ENCODE assay signal across 9 mouse cellular contexts in genomic region chr7:130260060-130260459, GRCm38 (mm10).
DNase-seq lines count a peak whose midpoint lies in the region; ATAC-seq and TF ChIP-seq lines count a peak whose summit lies in the region.
"Had no signal": no experiment of that assay in that cellular context is flagged by ENCODE, and none has a peak within 500 bp of the region (broad histone marks: within the 10 kb centered on the region; RNA-seq: fewer than 3 reads in every experiment).

No protein-coding gene starts in this region.

- peaks cover 51% of the 10 kb centered on the region for H3K27me3 ChIP-seq in forebrain, embryonic 12.5 days
- H3K27me3 ChIP-seq in intestine, postnatal 0 days (replicated peaks; ENCODE audit: control insufficient read depth, insufficient read depth, low read length) = no peaks in the 10 kb centered on the region
- no peaks in the 10 kb centered on the region for H3K27me3 ChIP-seq in stomach, embryonic 14.5 days (ENCODE audit: control insufficient read depth, insufficient read depth, low read length)

- WGBS in forebrain, embryonic 12.5 days = 30% methylated on average over 5 of the region's 5 CpGs
- WGBS in intestine, postnatal 0 days = 33% methylated on average over 5 of the region's 5 CpGs
- 17% methylated on average over 5 of the region's 5 CpGs for WGBS in stomach, embryonic 14.5 days

- intact Hi-C loops in left cerebral cortex, postnatal 14 days (cut with DNase I) = loop anchor here (5.0 kb wide), 1 partner anchor 53 kb away; no protein-coding TSS in a partner anchor

- peak overlapping the region; percentile 84; the same call in 1 of the 2 replicates for H3K4me3 ChIP-seq in forebrain, embryonic 12.5 days (replicated peaks)
- H3K4me3 ChIP-seq in intestine, postnatal 0 days (ENCODE audit: low read depth, low read length) = no peak overlapping the region
- peak overlapping the region; percentile 71 for H3K4me3 ChIP-seq in stomach, embryonic 14.5 days (ENCODE audit: low read depth, low read length)

- peak; percentile 50; the same call in 1 of the 2 replicates for TF ChIP-seq CTCF in intestine, postnatal 0 days (IDR thresholded peaks at IDR 0.05; ENCODE audit: low read depth)

- H3K9me3 ChIP-seq in forebrain, embryonic 12.5 days = no peaks in the 10 kb centered on the region
- H3K9me3 ChIP-seq in intestine, postnatal 0 days (ENCODE audit: control insufficient read depth) = no peaks in the 10 kb centered on the region
- no peaks in the 10 kb centered on the region for H3K9me3 ChIP-seq in stomach, embryonic 14.5 days (ENCODE audit: control insufficient read depth, low read depth, low read length)

- no peak overlapping the region; the same call in 1 of the 2 replicates for H3K9ac ChIP-seq in forebrain, embryonic 12.5 days
- no peak overlapping the region for H3K9ac ChIP-seq in intestine, postnatal 0 days (ENCODE audit: low read depth, low read length)
- H3K9ac ChIP-seq in stomach, embryonic 14.5 days (replicated peaks; ENCODE audit: low read depth, low read length) = peak overlapping the region; percentile 93; the same call in 1 of the 2 replicates

- H3K4me1 ChIP-seq in forebrain, embryonic 12.5 days = peaks cover 88% of the 10 kb centered on the region
- peaks cover 15% of the 10 kb centered on the region; the same call in 1 of the 2 replicates for H3K4me1 ChIP-seq in intestine, postnatal 0 days (replicated peaks; ENCODE audit: control insufficient read depth, insufficient read depth, low read length)
- H3K4me1 ChIP-seq in stomach, embryonic 14.5 days (ENCODE audit: control insufficient read depth, insufficient read depth, low read length) = peaks cover 55% of the 10 kb centered on the region

- peak; percentile 22 to 44 for DNase-seq in left cerebral cortex, postnatal 14 days (ENCODE audit: low spot score in 2 of 2)
- no peak for DNase-seq in left cerebral cortex, adult 8-10 months (ENCODE audit: low spot score in 2 of 2)
- no peak for DNase-seq in adrenal gland, postnatal 4 days (ENCODE audit: low spot score in 2 of 2)
- no peak for DNase-seq in embryo, embryonic 10 days (ENCODE audit: low spot score)
- DNase-seq: heart, adult 11 months had no signal

- H3K27ac ChIP-seq in forebrain, embryonic 12.5 days = no peak overlapping the region
- no peak overlapping the region for H3K27ac ChIP-seq in intestine, postnatal 0 days (ENCODE audit: low read depth, low read length)
- H3K27ac ChIP-seq in stomach, embryonic 14.5 days (ENCODE audit: low read length) = no peak overlapping the region

- H3K4me2 ChIP-seq in forebrain, embryonic 12.5 days = peak overlapping the region; percentile 75
- peak overlapping the region; percentile 90 for H3K4me2 ChIP-seq in intestine, postnatal 0 days (replicated peaks; ENCODE audit: low read depth)
- H3K4me2 ChIP-seq in stomach, embryonic 14.5 days (replicated peaks; ENCODE audit: low read depth, low read length) = peak overlapping the region; percentile 63

- peaks cover 17% of the 10 kb centered on the region for H3K36me3 ChIP-seq in forebrain, embryonic 12.5 days (replicated peaks)
- no peaks in the 10 kb centered on the region; the same call in 1 of the 2 replicates for H3K36me3 ChIP-seq in intestine, postnatal 0 days (ENCODE audit: control insufficient read depth, insufficient read depth)
- H3K36me3 ChIP-seq in stomach, embryonic 14.5 days (ENCODE audit: control insufficient read depth, insufficient read depth, low read length) = peaks cover 24% of the 10 kb centered on the region; the same call in 1 of the 2 replicates
- H3K36me3 ChIP-seq: G1E had no signal

- ATAC-seq in forebrain, embryonic 12.5 days (ENCODE audit: low FRiP score) = no peak
- ATAC-seq in intestine, postnatal 0 days = no peak
- ATAC-seq in stomach, embryonic 14.5 days (ENCODE audit: insufficient number of reproducible peaks, insufficient read depth, low FRiP score, low read depth) = no peak

Comparison
In these comparisons a context has a peak if more than half of its experiments do, and no peak if none do; other contexts are left out.
1. DNase-seq: peak in left cerebral cortex, postnatal 14 days (2 of 2); none in left cerebral cortex, adult 8-10 months (0 of 2), adrenal gland, postnatal 4 days (0 of 2) and embryo, embryonic 10 days (single experiment).
2. Peak in every context shown above with its lines, with median percentiles within 50 percentile points of each other: H3K4me2 ChIP-seq.